ENCODE assay signal across 17 mouse cellular contexts in genomic region chr8:106044151-106044550, GRCm38 (mm10). TPM values are rescaled to one million over a fixed set of nuclear protein-coding genes. Genes with fewer than 3 reads are reported as not detected.
DNase-seq lines count a peak whose midpoint lies in the region; ATAC-seq and TF ChIP-seq lines count a peak whose summit lies in the region.
"Had no signal": no experiment of that assay in that cellular context is flagged by ENCODE, and none has a peak within 500 bp of the region (broad histone marks: within the 10 kb centered on the region; RNA-seq: fewer than 3 reads in every experiment).

No protein-coding gene starts in this region.

- no peaks in the 10 kb centered on the region for H3K27me3 ChIP-seq in kidney, adult 2 months (replicated peaks; ENCODE audit: control insufficient read depth, insufficient read depth, low read length)
- H3K27me3 ChIP-seq in G1E (ENCODE audit: insufficient read depth, low read length): no peaks in the 10 kb centered on the region
- no peaks in the 10 kb centered on the region for H3K27me3 ChIP-seq in embryonic facial prominence, embryonic 13.5 days
- H3K27me3 ChIP-seq: forebrain, embryonic 15.5 days; lung, embryonic 15.5 days; neural tube, embryonic 13.5 days had no signal

- intact Hi-C loops in heart, postnatal 36 days (cut with DNase I): no loop called here

- no peak overlapping the region for H3K27ac ChIP-seq in kidney, adult 2 months (ENCODE audit: insufficient read depth, low read depth, low read length)
- no peak overlapping the region for H3K27ac ChIP-seq in embryonic facial prominence, embryonic 13.5 days
- H3K27ac ChIP-seq: forebrain, embryonic 15.5 days; hindbrain, embryonic 14.5 days; lung, embryonic 15.5 days; neural tube, embryonic 13.5 days had no signal

- H3K4me3 ChIP-seq in kidney, adult 2 months (ENCODE audit: insufficient read depth, low read depth, low read length): no peak overlapping the region
- no peak overlapping the region for H3K4me3 ChIP-seq in G1E (ENCODE audit: low read depth, low read length)
- H3K4me3 ChIP-seq in embryonic facial prominence, embryonic 13.5 days: no peak overlapping the region
- H3K4me3 ChIP-seq: forebrain, embryonic 15.5 days; lung, embryonic 15.5 days; neural tube, embryonic 13.5 days had no signal

- H3K4me1 ChIP-seq in kidney, adult 2 months (ENCODE audit: control insufficient read depth, insufficient read depth, low read length): no peaks in the 10 kb centered on the region
- peaks cover 22% of the 10 kb centered on the region for H3K4me1 ChIP-seq in G1E (ENCODE audit: insufficient read depth, low read depth, low read length)
- no peaks in the 10 kb centered on the region for H3K4me1 ChIP-seq in embryonic facial prominence, embryonic 13.5 days
- H3K4me1 ChIP-seq: forebrain, embryonic 15.5 days; lung, embryonic 15.5 days had no signal

- 32% methylated on average over 3 of the region's 3 CpGs for WGBS in kidney, adult 2 months
- 89% methylated on average over 3 of the region's 3 CpGs for WGBS in embryonic facial prominence, embryonic 13.5 days

- no peaks in the 10 kb centered on the region for H3K36me3 ChIP-seq in kidney, adult 2 months (ENCODE audit: control insufficient read depth, insufficient read depth, low read length)
- H3K36me3 ChIP-seq in G1E (replicated peaks): peaks cover 82% of the 10 kb centered on the region
- peaks cover 37% of the 10 kb centered on the region for H3K36me3 ChIP-seq in embryonic facial prominence, embryonic 13.5 days

- no peak overlapping the region for H3K9ac ChIP-seq in embryonic facial prominence, embryonic 13.5 days
- H3K9ac ChIP-seq: forebrain, embryonic 15.5 days; hindbrain, embryonic 14.5 days; lung, embryonic 15.5 days; neural tube, embryonic 13.5 days had no signal

- DNase-seq in kidney, postnatal 10 days: peak; percentile 35
- no peak for DNase-seq in kidney, adult 2 months
- DNase-seq in G1E (ENCODE audit: low spot score): no peak
- DNase-seq in heart, postnatal 36 days: peak; percentile 40 to 51
- no peak for DNase-seq in layer of hippocampus, adult 9-10 months (ENCODE audit: low spot score)
- no peak for DNase-seq in thymus, postnatal 4 days
- DNase-seq in T-cell, adult 2 months (ENCODE audit: low spot score): no peak
- DNase-seq: adrenal gland, adult 2 months; cerebellum, adult 9-11 months; spleen, adult 18-20 months had no signal

- no peak for TF ChIP-seq POLR2A in kidney, adult 2 months (IDR thresholded peaks at IDR 0.05; ENCODE audit: low read depth, low read length)

- ATAC-seq in G1E (ENCODE audit: extremely low read depth, insufficient number of reproducible peaks, low FRiP score, poor library complexity, severe bottlenecking): peak; percentile 28; the same call in 1 of the 2 replicates
- ATAC-seq in embryonic facial prominence, embryonic 13.5 days (ENCODE audit: insufficient number of reproducible peaks, insufficient read depth, low FRiP score, low TSS enrichment, low read depth): 0 out of 2 replicates have a peak, but pooled peaks have one; percentile 32
- ATAC-seq: forebrain, embryonic 15.5 days had no signal

- no peak overlapping the region for H3K4me2 ChIP-seq in embryonic facial prominence, embryonic 13.5 days
- H3K4me2 ChIP-seq: forebrain, embryonic 15.5 days; hindbrain, embryonic 14.5 days; lung, embryonic 15.5 days; neural tube, embryonic 13.5 days had no signal

- no peak for TF ChIP-seq CTCF in kidney, adult 2 months (conservative IDR thresholded peaks at IDR 0.05; ENCODE audit: insufficient read depth, insufficient read length, low read depth, low read length)
- no peak for TF ChIP-seq CTCF in G1E (IDR thresholded peaks at IDR 0.05; ENCODE audit: low read depth, low read length)

- no peaks in the 10 kb centered on the region for H3K9me3 ChIP-seq in G1E (replicated peaks)
- H3K9me3 ChIP-seq in embryonic facial prominence, embryonic 13.5 days: no peaks in the 10 kb centered on the region
- H3K9me3 ChIP-seq: forebrain, embryonic 15.5 days; lung, embryonic 15.5 days; neural tube, embryonic 13.5 days had no signal

RNA-seq across cellular contexts. Expression of gene Nfatc3, which starts 14.5 kb away (rescaled TPM):
- polyA plus RNA-seq in kidney, adult 2 months (2012; rRNA removed): 18.6 and 19.5 TPM in 2 replicates
- total RNA-seq in G1E (2014; fragmentation: Nextera tagmentation): 189 and 192 TPM in 2 replicates
- 29.6 and 31.0 TPM in 2 replicates for total RNA-seq in G1E (2017)
- polyA plus RNA-seq in G1E (2012): 13.0 and 15.0 TPM in 2 replicates
- polyA plus RNA-seq in embryonic facial prominence, embryonic 13.5 days (2015; fragmentation: Nextera tagmentation; extraction: Ambion mirVana): 9.6 and 10.1 TPM in 2 replicates
- total RNA-seq in heart, postnatal 36 days (2021): 10 to 100 TPM; 20.1 to 20.7 TPM

RNA-seq across cellular contexts. Expression of gene Ddx28, which starts 32.5 kb away (rescaled TPM):
- 8.0 and 8.4 TPM in 2 replicates for polyA plus RNA-seq in kidney, adult 2 months (2012; rRNA removed)
- total RNA-seq in G1E (2014; fragmentation: Nextera tagmentation) (9.9 TPM in 2 replicates), G1E (2017) (18.6 and 19.4 TPM in 2 replicates)
- 22.6 and 26.0 TPM in 2 replicates for polyA plus RNA-seq in G1E (2012)
- polyA plus RNA-seq in embryonic facial prominence, embryonic 13.5 days (2015; fragmentation: Nextera tagmentation; extraction: Ambion mirVana): 18.1 and 18.8 TPM in 2 replicates
- total RNA-seq in heart, postnatal 36 days (2021): 10 to 100 TPM; 10.5 to 11.8 TPM

RNA-seq across cellular contexts. Expression of gene Dpep2nb, which starts 38.4 kb away (rescaled TPM):
- 0.06 TPM in 1 of 2 replicates, not detected in the other for polyA plus RNA-seq in kidney, adult 2 months (2012; rRNA removed)
- total RNA-seq in G1E (2014; fragmentation: Nextera tagmentation) (not detected in 2 replicates), G1E (2017) (0.16 TPM in 1 of 2 replicates, not detected in the other)
- not detected in 2 replicates for polyA plus RNA-seq in G1E (2012)
- polyA plus RNA-seq in embryonic facial prominence, embryonic 13.5 days (2015; fragmentation: Nextera tagmentation; extraction: Ambion mirVana): not detected in 2 replicates
- total RNA-seq in heart, postnatal 36 days (2021): not detected
- total RNA-seq: adrenal gland, adult 2 months; ES-E14; left cerebral cortex, adult 18-20 months had no signal
- polyA plus RNA-seq: adrenal gland, adult 2 months; forebrain, embryonic 15.5 days; hindbrain, embryonic 14.5 days; lung, embryonic 15.5 days had no signal

RNA-seq across cellular contexts. Expression of gene Dus2, which starts 53.0 kb away (rescaled TPM):
- 10.2 and 11.6 TPM in 2 replicates for polyA plus RNA-seq in kidney, adult 2 months (2012; rRNA removed)
- total RNA-seq in G1E (2014; fragmentation: Nextera tagmentation): 20.9 and 21.7 TPM in 2 replicates
- total RNA-seq in G1E (2017): 14.2 and 18.3 TPM in 2 replicates
- polyA plus RNA-seq in G1E (2012): 3.6 and 3.9 TPM in 2 replicates
- polyA plus RNA-seq in embryonic facial prominence, embryonic 13.5 days (2015; fragmentation: Nextera tagmentation; extraction: Ambion mirVana): 26.7 and 27.9 TPM in 2 replicates
- 1 to 10 TPM; 7.4 to 7.6 TPM for total RNA-seq in heart, postnatal 36 days (2021)

Comparison
In these comparisons a context has a peak if more than half of its experiments do, and no peak if none do; other contexts are left out.
1. DNase-seq: peak in kidney, postnatal 10 days (single experiment) and heart, postnatal 36 days (2 of 2); none in kidney, adult 2 months (single experiment), G1E (single experiment), layer of hippocampus, adult 9-10 months (single experiment), thymus, postnatal 4 days (single experiment) and T-cell, adult 2 months (single experiment).